Mouse (Mus musculus) adrenal gland, adult (tissue): Measurements from ENCODE around the gene Cnmd.

Experiments used
- DNase-seq, 2 experiments: peaks; one replicate each; pipeline ENCODE4 v3.0.0; 2022 to 2023; ENCODE audit warnings: low spot score in 1 of 2; ENCODE audit not compliant: inconsistent age in 2 of 2

Cnmd gene

GRCm38 (mm10) chr14:79649680-79650079 is 12.3 kb downstream of the Cnmd start:
- no peak for DNase-seq

GRCm38 (mm10) chr14:79645378-79645777 is 16.6 kb downstream of the Cnmd start:
- DNase-seq: no peak

GRCm38 (mm10) chr14:79642063-79642462 is 19.9 kb downstream of the Cnmd start:
- DNase-seq: no peak

GRCm38 (mm10) chr14:79636814-79637213 is 25.2 kb downstream of the Cnmd start:
- DNase-seq: peak in 1 of 2 experiments; percentile 54

- peak; percentile 14 to 83 for DNase-seq
These were observed 28.8 kb downstream of the Cnmd start for GRCm38 (mm10) chr14:79633196-79633595.

GRCm38 (mm10) chr14:79632330-79632729 is 29.6 kb downstream of the Cnmd start:
- no peak for DNase-seq

GRCm38 (mm10) chr14:79621143-79621542 is 40.8 kb downstream of the Cnmd start:
- DNase-seq: no peak

GRCm38 (mm10) chr14:79619802-79620201 is 42.2 kb downstream of the Cnmd start:
- DNase-seq: no peak

- DNase-seq: peak in 1 of 2 experiments; percentile 52
These were observed 44.7 kb downstream of the Cnmd start for GRCm38 (mm10) chr14:79617121-79617828.

- no peak for DNase-seq
These were observed 53.7 kb downstream of the Cnmd start for GRCm38 (mm10) chr14:79608286-79608685.

- no peak for DNase-seq
These were observed 54.6 kb downstream of the Cnmd start for GRCm38 (mm10) chr14:79607352-79607751.

GRCm38 (mm10) chr14:79606867-79607266 is 55.1 kb downstream of the Cnmd start:
- DNase-seq: no peak

GRCm38 (mm10) chr14:79606392-79606791 is 55.6 kb downstream of the Cnmd start:
- DNase-seq: no peak

- no peak for DNase-seq
These were observed 56.1 kb downstream of the Cnmd start for GRCm38 (mm10) chr14:79605881-79606280.

- no peak for DNase-seq
These were observed 65.4 kb downstream of the Cnmd start for GRCm38 (mm10) chr14:79596602-79597001.

GRCm38 (mm10) chr14:79594069-79594468 is 67.9 kb downstream of the Cnmd start:
- peak in 1 of 2 experiments; percentile 73 for DNase-seq

GRCm38 (mm10) chr14:79591611-79592010 is 70.4 kb downstream of the Cnmd start:
- no peak for DNase-seq

GRCm38 (mm10) chr14:79590916-79591315 is 71.1 kb downstream of the Cnmd start:
- no peak for DNase-seq

- no peak for DNase-seq
These were observed 72.6 kb downstream of the Cnmd start for GRCm38 (mm10) chr14:79589401-79589800.

GRCm38 (mm10) chr14:79588534-79588951 is 73.4 kb downstream of the Cnmd start:
- peak; percentile 21 to 55 for DNase-seq

GRCm38 (mm10) chr14:79587852-79588229 is 74.1 kb downstream of the Cnmd start:
- DNase-seq: no peak
